Mouse (Mus musculus) kidney, embryonic 14.5 days (tissue): ENCODE results near the gene Prpmp5. TPM values are rescaled to one million over a fixed set of nuclear protein-coding genes. Genes with fewer than 3 reads are reported as not detected.
"Not testable (repeated sequence)": the region's sequence is repeated elsewhere in the genome, so short reads cannot be mapped to it uniquely, and the experiment has no call there.

Source experiments
- ATAC-seq: fragments of 200-750 bp; cut with Nextera tagmentation; 2 replicates; pipeline ENCODE4 v1.8.0; 2017; ENCODE audit warnings: moderate number of reproducible peaks, mild to moderate bottlenecking, moderate TSS enrichment, moderate library complexity; ENCODE audit not compliant: low FRiP score, low TSS enrichment
- H3K27ac ChIP-seq: fragments of 300-500 bp; sonication (generic); 2 replicates; pipeline ENCODE4 v1.5.1; 2014; ENCODE audit warnings: low read depth, mild to moderate bottlenecking, low read length, moderate library complexity, mixed read lengths
- H3K27me3 ChIP-seq: fragments of 300-500 bp; sonication (generic); 2 replicates; pipeline ENCODE4 v1.6.1; 2014; ENCODE audit warnings: mild to moderate bottlenecking, low read length; ENCODE audit not compliant: control insufficient read depth, insufficient read depth
- H3K36me3 ChIP-seq: fragments of 300-500 bp; sonication (generic); 2 replicates; pipeline ENCODE4 v1.6.1; 2014; ENCODE audit warnings: low read length, mixed read lengths; ENCODE audit not compliant: control insufficient read depth, insufficient read depth
- H3K4me1 ChIP-seq: fragments of 300-500 bp; sonication (generic); 2 replicates; pipeline ENCODE4 v1.6.1; 2014; ENCODE audit warnings: low read length, mixed read lengths; ENCODE audit not compliant: control insufficient read depth, insufficient read depth
- H3K4me2 ChIP-seq: fragments of 300-500 bp; sonication (generic); replicated peaks from 2 replicates; pipeline ENCODE4 v1.6.1; 2014; ENCODE audit warnings: low read depth, mild to moderate bottlenecking, low read length
- H3K4me3 ChIP-seq: fragments of 300-500 bp; sonication (generic); 2 replicates; pipeline ENCODE4 v1.5.1; 2014; ENCODE audit warnings: mild to moderate bottlenecking, low read length
- H3K9ac ChIP-seq: fragments of 300-500 bp; sonication (generic); 2 replicates; pipeline ENCODE4 v1.6.1; 2014; ENCODE audit warnings: low read depth, mild to moderate bottlenecking, low read length, moderate library complexity
- H3K9me3 ChIP-seq: fragments of 300-500 bp; sonication (generic); 2 replicates; pipeline ENCODE4 v1.6.1; 2016; ENCODE audit warnings: low read length; ENCODE audit not compliant: control insufficient read depth
- WGBS: fragments of 180-500 bp; shearing (Covaris S2); extraction: QIAGEN DNeasy Blood & Tissue Kit; methylation state at CpG from one replicate; pipeline ENCODE4 v1.1.7; 2014; 5-methylcytosine and 5-hydroxymethylcytosine counted together
- polyA plus RNA-seq: library from polyadenylated mRNA; unstranded; fragments of >200 nt; fragmentation: Nextera tagmentation; extraction: Ambion mirVana; gene quantifications from 2 replicates; pipeline ENCODE4 v1.2.1, GENCODE M21; 2014

The Prpmp5 gene
- not detected in 2 replicates for polyA plus RNA-seq

- H3K9ac ChIP-seq, H3K36me3 ChIP-seq, H3K27me3 ChIP-seq, H3K4me3 ChIP-seq, H3K4me1 ChIP-seq, H3K4me2 ChIP-seq, H3K27ac ChIP-seq, ATAC-seq, H3K9me3 ChIP-seq: not testable (repeated sequence)
Measured at GRCm38 (mm10) chr6:132314657-132315056, at the start of gene Prpmp5. Prpmp5 (minus strand) TSS chr6:132314757.

GRCm38 (mm10) chr6:132364034-132364433 is 49.5 kb upstream of the Prpmp5 start, which contains the start of gene Gm8882:
Gm8882 (minus strand) TSS chr6:132364134.
- not testable (repeated sequence) for H3K4me3 ChIP-seq, ATAC-seq, H3K4me2 ChIP-seq, H3K36me3 ChIP-seq, H3K27ac ChIP-seq, H3K9ac ChIP-seq, H3K27me3 ChIP-seq, H3K4me1 ChIP-seq, H3K9me3 ChIP-seq
- WGBS: 89% methylated on average over 1 of the region's 1 CpGs

Other genes with a start within 250 kb of the Prpmp5 start
- gene Prb1, start 104.2 kb downstream of the Prpmp5 start, polyA plus RNA-seq: not detected in 2 replicates
- gene Gm8882, start 49.4 kb upstream of the Prpmp5 start, polyA plus RNA-seq: not detected in 2 replicates